Mouse (Mus musculus): Measurements from ENCODE around the gene Abca3.

The Abca3 gene

GRCm38 (mm10) chr17:24351760-24352357, at the start of gene Abca3:
TSS of gene Abca3 (plus strand) at chr17:24351950.
- peak; percentile 94 for DNase-seq (ENCODE audit: extremely low spot score)

- DNase-seq (ENCODE audit: extremely low spot score) = no peak
Observed at GRCm38 (mm10) chr17:24307500-24307899, 44.2 kb upstream of the Abca3 start.

- no peak for DNase-seq (ENCODE audit: extremely low spot score)
Observed at GRCm38 (mm10) chr17:24320826-24321225, 30.9 kb upstream of the Abca3 start.

GRCm38 (mm10) chr17:24325051-24325450, 26.7 kb upstream of the Abca3 start:
- DNase-seq (ENCODE audit: extremely low spot score) = no peak

- DNase-seq (ENCODE audit: extremely low spot score) = no peak
Observed at GRCm38 (mm10) chr17:24327656-24328055, 24.1 kb upstream of the Abca3 start.

- DNase-seq (ENCODE audit: extremely low spot score) = no peak
Observed at GRCm38 (mm10) chr17:24344672-24345071, 7.1 kb upstream of the Abca3 start.

- DNase-seq (ENCODE audit: extremely low spot score) = no peak
Observed at GRCm38 (mm10) chr17:24346831-24347230, 4.9 kb upstream of the Abca3 start.

GRCm38 (mm10) chr17:24349176-24349575, 2.6 kb upstream of the Abca3 start:
- DNase-seq (ENCODE audit: extremely low spot score) = no peak

GRCm38 (mm10) chr17:24350926-24351759, 607 bp upstream of the Abca3 start, which contains the start of gene Abca17:
TSS of gene Abca17 (minus strand) at chr17:24351068.
- no peak for DNase-seq (ENCODE audit: extremely low spot score)

- peak; percentile 7 for DNase-seq (ENCODE audit: extremely low spot score)
Observed at GRCm38 (mm10) chr17:24352370-24353194, 832 bp downstream of the Abca3 start.

- no peak for DNase-seq (ENCODE audit: extremely low spot score)
Observed at GRCm38 (mm10) chr17:24353960-24354359, 2.2 kb downstream of the Abca3 start.

GRCm38 (mm10) chr17:24355284-24355683, 3.5 kb downstream of the Abca3 start:
- no peak for DNase-seq (ENCODE audit: extremely low spot score)

- DNase-seq (ENCODE audit: extremely low spot score) = no peak
Observed at GRCm38 (mm10) chr17:24359006-24359405, 7.3 kb downstream of the Abca3 start.

- DNase-seq (ENCODE audit: extremely low spot score) = no peak
Observed at GRCm38 (mm10) chr17:24359903-24360302, 8.2 kb downstream of the Abca3 start.

- DNase-seq (ENCODE audit: extremely low spot score) = no peak
Observed at GRCm38 (mm10) chr17:24360841-24361240, 9.1 kb downstream of the Abca3 start.

GRCm38 (mm10) chr17:24361291-24361690, 9.5 kb downstream of the Abca3 start:
- no peak for DNase-seq (ENCODE audit: extremely low spot score)

GRCm38 (mm10) chr17:24362527-24362926, 10.8 kb downstream of the Abca3 start:
- no peak for DNase-seq (ENCODE audit: extremely low spot score)

- DNase-seq (ENCODE audit: extremely low spot score) = no peak
Observed at GRCm38 (mm10) chr17:24364461-24364860, 12.7 kb downstream of the Abca3 start.

GRCm38 (mm10) chr17:24365863-24366262, 14.1 kb downstream of the Abca3 start:
- DNase-seq (ENCODE audit: extremely low spot score) = no peak

GRCm38 (mm10) chr17:24375094-24375712, 23.5 kb downstream of the Abca3 start:
- DNase-seq (ENCODE audit: extremely low spot score) = no peak

- no peak for DNase-seq (ENCODE audit: extremely low spot score)
Observed at GRCm38 (mm10) chr17:24375886-24376285, 24.1 kb downstream of the Abca3 start.

GRCm38 (mm10) chr17:24378496-24378895, 26.7 kb downstream of the Abca3 start:
- DNase-seq (ENCODE audit: extremely low spot score) = no peak

All from embryo, embryonic 9.5 days (tissue).